Mouse (Mus musculus) heart, adult 2 months (tissue): ENCODE data around the gene Tle3.

ENCODE experiments used
- CTCF ChIP-seq: fragments of 200-600 bp; IDR thresholded peaks from 2 replicates; pipeline ENCODE4 v1.8.1; 2022; ENCODE audit warnings: antibody characterized with exemption, mild to moderate bottlenecking, moderate library complexity
- POLR2A ChIP-seq: fragments of 200-500 bp; IDR thresholded peaks from 2 replicates; pipeline ENCODE4 v1.6.1; 2011; ENCODE audit warnings: mild to moderate bottlenecking, low read depth, low read length, control low read depth; ENCODE audit not compliant: insufficient read depth

DNA sequence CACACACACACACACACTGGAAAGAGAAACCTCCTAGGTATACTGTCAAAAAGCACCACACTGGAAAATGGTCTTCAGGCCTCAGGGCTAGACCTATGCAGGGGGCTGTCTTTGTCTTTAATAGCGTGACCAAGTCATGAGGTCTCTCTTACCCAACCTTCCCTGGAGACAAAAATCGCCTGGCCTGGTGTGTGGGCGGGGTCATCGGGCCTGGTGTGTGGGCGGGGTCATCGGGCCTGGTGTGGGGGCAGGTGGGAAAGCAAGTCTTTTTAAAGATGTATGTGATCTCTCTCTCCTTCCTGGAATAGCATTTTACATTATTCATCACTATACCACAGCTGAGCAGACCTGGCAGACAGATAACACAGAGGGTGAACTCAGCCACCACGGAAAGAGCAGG lies 25.2 kb upstream of the Tle3 start:
- TF ChIP-seq POLR2A (no peak), CTCF (no peak)
